Mouse (Mus musculus): Measurements from ENCODE around the gene Cdk10.

DNA sequence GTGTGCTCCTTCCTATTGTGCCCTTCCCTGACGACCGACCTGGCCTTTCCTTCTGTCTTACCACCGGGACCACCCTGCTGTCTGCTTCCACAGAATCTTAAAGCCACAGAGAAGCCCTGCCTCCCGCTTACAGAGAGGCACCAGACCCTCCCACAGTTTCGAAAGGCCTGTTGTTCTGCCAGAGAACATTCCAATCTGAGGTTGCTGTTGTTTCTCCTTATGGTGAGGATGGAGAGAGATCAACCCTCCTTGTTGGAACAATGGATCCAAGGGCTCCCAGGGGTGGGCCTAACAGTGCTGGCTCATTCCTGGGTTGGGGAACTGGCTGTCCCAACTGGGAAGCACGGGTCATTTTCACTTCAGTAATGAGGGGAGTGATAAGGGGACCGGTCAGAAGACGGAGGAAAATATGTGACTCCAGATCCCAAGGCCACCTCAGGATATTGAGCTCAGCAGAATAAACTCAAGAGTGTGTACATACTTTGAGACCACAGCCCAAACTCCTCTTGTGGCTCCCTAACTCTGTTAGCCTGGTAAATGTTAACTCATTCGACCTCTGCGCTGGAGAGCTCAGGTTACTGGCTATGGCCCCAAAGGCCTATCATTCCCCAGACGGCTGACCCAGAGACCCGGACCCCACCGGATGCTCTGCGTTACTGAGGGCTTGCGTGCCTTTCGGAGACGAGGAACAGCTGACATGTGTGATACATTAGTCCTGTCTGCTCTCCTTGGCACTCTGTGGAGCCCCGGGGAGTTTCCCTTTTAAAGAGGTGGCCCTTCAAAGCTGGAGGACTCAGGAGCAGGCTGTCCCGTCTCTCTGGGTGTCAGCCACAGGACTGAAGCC lies 38.9 kb upstream of the Cdk10 start, which contains the start of gene Dpep1:
- TF ChIP-seq POLR2A (IDR thresholded peaks at IDR 0.05; ENCODE audit: borderline replicate concordance, control insufficient read depth, low read depth, low read length): no peak
- TF ChIP-seq CTCF (IDR thresholded peaks at IDR 0.05; ENCODE audit: control insufficient read depth, insufficient read depth, low read length): no peak
